Mouse (Mus musculus) ES-Bruce4 (cell line): ENCODE results near the gene Vamp2.

ENCODE experiments used
- CTCF ChIP-seq: IDR thresholded peaks from one replicate; pipeline ENCODE4 v1.8.1; 2011; ENCODE audit warnings: low read depth, low read length
- POLR2A ChIP-seq: IDR thresholded peaks from one replicate; pipeline ENCODE4 v1.8.1; 2011; ENCODE audit warnings: low read length; ENCODE audit not compliant: insufficient read depth

DNA sequence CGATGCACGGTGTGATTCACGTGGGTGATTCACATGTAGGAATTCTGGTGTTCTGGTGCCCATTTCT, 37.4 kb downstream of the Vamp2 start, which contains the start of gene Aloxe3:
- TF ChIP-seq CTCF: no peak
- no peak for TF ChIP-seq POLR2A
